Mouse (Mus musculus) C2C12 (cell line): ENCODE measurements around the gene Ccar1. TPM values are rescaled to one million over a fixed set of nuclear protein-coding genes. Genes with fewer than 3 reads are reported as not detected.

Experiments
- H3K27me3 ChIP-seq: one replicate; pipeline ENCODE4 v1.6.1; 2011; ENCODE audit not compliant: control insufficient read depth, insufficient read depth, insufficient read length
- H3K36me3 ChIP-seq: one replicate; pipeline ENCODE4 v1.6.1; 2011; ENCODE audit not compliant: control insufficient read depth, insufficient read depth
- H3K4me3 ChIP-seq: one replicate; pipeline ENCODE4 v1.5.1; 2011; ENCODE audit warnings: mild to moderate bottlenecking, control low read depth; ENCODE audit not compliant: poor library complexity, insufficient read depth, severe bottlenecking
- H3K79me2 ChIP-seq: one replicate; pipeline ENCODE4 v1.6.1; 2011; ENCODE audit not compliant: control insufficient read depth, insufficient read depth
- H3K79me3 ChIP-seq: one replicate; pipeline ENCODE4 v1.6.1; 2011; ENCODE audit warnings: low read depth, control low read depth
- H3ac ChIP-seq: one replicate; pipeline ENCODE3; 2011; ENCODE audit warnings: low read depth; ENCODE audit not compliant: control insufficient read depth, insufficient read length
- CEBPB ChIP-seq: IDR thresholded peaks from one replicate; pipeline ENCODE4 v1.6.1; 2011; ENCODE audit warnings: low read depth, mild to moderate bottlenecking, control low read depth, moderate library complexity
- CTCF ChIP-seq: IDR thresholded peaks from one replicate; pipeline ENCODE4 v1.5.1; 2011; ENCODE audit not compliant: control insufficient read depth, insufficient read depth, insufficient read length
- FOSL1 ChIP-seq: IDR thresholded peaks from one replicate; pipeline ENCODE4 v1.8.0; 2011; ENCODE audit warnings: mild to moderate bottlenecking, low read length; ENCODE audit not compliant: poor library complexity, insufficient read depth, severe bottlenecking
- MAX ChIP-seq: IDR thresholded peaks from one replicate; pipeline ENCODE4 v1.6.1; 2011; ENCODE audit warnings: mild to moderate bottlenecking, control low read depth
- MYOD1 ChIP-seq: IDR thresholded peaks from one replicate; pipeline ENCODE4 v1.6.1; 2011; ENCODE audit warnings: low read depth; ENCODE audit not compliant: control insufficient read depth, insufficient read length
- MYOG ChIP-seq: IDR thresholded peaks from one replicate; pipeline ENCODE4 v1.6.1; 2011; ENCODE audit not compliant: control insufficient read depth, insufficient read length; ENCODE audit errors: extremely low read depth
- USF1 ChIP-seq: IDR thresholded peaks from one replicate; pipeline ENCODE4 v1.6.1; 2011; ENCODE audit warnings: low read depth, mild to moderate bottlenecking, control low read depth, moderate library complexity
- polyA plus RNA-seq: library from polyadenylated mRNA; unstranded; fragments of >200 nt; fragmentation: generic; extraction: Trizol; gene quantifications from one replicate; pipeline ENCODE4 v1.2.1, GENCODE M21; 2012; ENCODE audit warnings: missing spikeins

Gene Ccar1
- polyA plus RNA-seq, 1 experiment: 24.7 TPM

GRCm38 (mm10) chr10:62713457-62713856 is 78.6 kb downstream of the Ccar1 start:
- H3K79me3 ChIP-seq: no peaks in the 10 kb centered on the region
- H3K4me3 ChIP-seq: no peak overlapping the region
- peaks cover 20% of the 10 kb centered on the region for H3K27me3 ChIP-seq
- no peaks in the 10 kb centered on the region for H3K79me2 ChIP-seq
- H3ac ChIP-seq: no peak overlapping the region
- no peaks in the 10 kb centered on the region for H3K36me3 ChIP-seq
- TF ChIP-seq FOSL1: no peak
- no peak for TF ChIP-seq CTCF
- no peak for TF ChIP-seq MYOG
- no peak for TF ChIP-seq USF1
- no peak for TF ChIP-seq CEBPB
- TF ChIP-seq MAX: no peak
- no peak for TF ChIP-seq MYOD1

- Histone ChIP-seq H3ac (no peak overlapping the region), H3K27me3 (peaks cover 17% of the 10 kb centered on the region), H3K36me3 (no peaks in the 10 kb centered on the region), H3K79me2 (no peaks in the 10 kb centered on the region), H3K4me3 (no peak overlapping the region), H3K79me3 (no peaks in the 10 kb centered on the region)
- TF ChIP-seq CEBPB (no peak), CTCF (no peak)
These were observed 88.5 kb downstream of the Ccar1 start for GRCm38 (mm10) chr10:62703579-62703978.

GRCm38 (mm10) chr10:62702436-62702835 is 89.7 kb downstream of the Ccar1 start:
- no peak overlapping the region for H3ac ChIP-seq
- TF ChIP-seq USF1 (no peak), CEBPB (no peak), FOSL1 (no peak), MYOG (no peak), CTCF (no peak), MYOD1 (no peak), MAX (no peak)
- no peaks in the 10 kb centered on the region for H3K79me3 ChIP-seq
- peaks cover 17% of the 10 kb centered on the region for H3K27me3 ChIP-seq
- no peak overlapping the region for H3K4me3 ChIP-seq
- H3K36me3 ChIP-seq: no peaks in the 10 kb centered on the region
- no peaks in the 10 kb centered on the region for H3K79me2 ChIP-seq

Other genes with a start within 250 kb of the Ccar1 start
- gene Kif1bp, start 213.8 kb downstream of the Ccar1 start, polyA plus RNA-seq: 21.5 TPM
- gene Ddx21, start 190.0 kb downstream of the Ccar1 start, polyA plus RNA-seq: 55.3 TPM
- 19.4 TPM for gene Ddx50, start 141.1 kb downstream of the Ccar1 start, polyA plus RNA-seq
- gene Stox1, start 66.2 kb downstream of the Ccar1 start, polyA plus RNA-seq: not detected
- gene Tet1, start 116.7 kb upstream of the Ccar1 start, polyA plus RNA-seq: 0.29 TPM
- 3.6 TPM for gene Slc25a16, start 128.3 kb upstream of the Ccar1 start, polyA plus RNA-seq
- gene Dna2, start 154.7 kb upstream of the Ccar1 start, polyA plus RNA-seq: 5.7 TPM
- gene Rufy2, start 187.9 kb upstream of the Ccar1 start, polyA plus RNA-seq: 2.4 TPM
- gene Hnrnph3, start 231.9 kb upstream of the Ccar1 start, polyA plus RNA-seq: 15.9 TPM
- 0.11 TPM for gene Pbld2, start 232.0 kb upstream of the Ccar1 start, polyA plus RNA-seq